Mouse (Mus musculus): ENCODE measurements around the gene Gpr37. TPM values are rescaled to one million over a fixed set of nuclear protein-coding genes. Genes with fewer than 3 reads are reported as not detected.

Gpr37 gene
- total RNA-seq (2022) = under 1 TPM; 0.12 to 0.28 (median 0.22) TPM

- no peak for DNase-seq
Observed at GRCm38 (mm10) chr6:25690629-25691028, at the start of gene Gpr37. Gpr37 (minus strand) TSS chr6:25690729.

GRCm38 (mm10) chr6:25736533-25736932 is 46.0 kb upstream of the Gpr37 start:
- DNase-seq = no peak

- DNase-seq = no peak
Observed at GRCm38 (mm10) chr6:25726560-25726959, 36.0 kb upstream of the Gpr37 start.

- DNase-seq = no peak
Observed at GRCm38 (mm10) chr6:25710601-25711000, 20.1 kb upstream of the Gpr37 start.

GRCm38 (mm10) chr6:25709250-25709895 is 18.8 kb upstream of the Gpr37 start:
- DNase-seq = no peak

- DNase-seq = no peak
Observed at GRCm38 (mm10) chr6:25699956-25700355, 9.4 kb upstream of the Gpr37 start.

GRCm38 (mm10) chr6:25690284-25690605 is 284 bp downstream of the Gpr37 start:
- DNase-seq = peak; percentile 14

- no peak for DNase-seq
Observed at GRCm38 (mm10) chr6:25689520-25690283, 827 bp downstream of the Gpr37 start.

- no peak for DNase-seq
Observed at GRCm38 (mm10) chr6:25688927-25689519, 1.5 kb downstream of the Gpr37 start.

GRCm38 (mm10) chr6:25686760-25687200 is 3.7 kb downstream of the Gpr37 start:
- DNase-seq = no peak

- DNase-seq = no peak
Observed at GRCm38 (mm10) chr6:25684391-25684790, 6.1 kb downstream of the Gpr37 start.

GRCm38 (mm10) chr6:25675111-25675510 is 15.4 kb downstream of the Gpr37 start:
- DNase-seq = no peak

GRCm38 (mm10) chr6:25673801-25674200 is 16.7 kb downstream of the Gpr37 start:
- DNase-seq = no peak

- DNase-seq = no peak
Observed at GRCm38 (mm10) chr6:25670150-25670549, 20.4 kb downstream of the Gpr37 start.

GRCm38 (mm10) chr6:25663942-25664341 is 26.6 kb downstream of the Gpr37 start:
- DNase-seq = no peak

- no peak for DNase-seq
Observed at GRCm38 (mm10) chr6:25659924-25660675, 30.4 kb downstream of the Gpr37 start.

Other genes starting within 250 kb of the Gpr37 start
- gene Pot1a, start 118.5 kb upstream of the Gpr37 start, total RNA-seq (2022) = 10 to 100 TPM; 12.5 to 16.8 (median 14.1) TPM

Measured in adrenal gland, adult 8-10 months (tissue).